Mouse (Mus musculus) telencephalon, adult 2 months (tissue): ENCODE measurements around the gene Pitpnm2.

Source experiments
- DNase-seq: peaks from one replicate; pipeline ENCODE4 v3.0.0-alpha.2; 2011; ENCODE audit warnings: low read depth, low spot score

The Pitpnm2 gene

DNA sequence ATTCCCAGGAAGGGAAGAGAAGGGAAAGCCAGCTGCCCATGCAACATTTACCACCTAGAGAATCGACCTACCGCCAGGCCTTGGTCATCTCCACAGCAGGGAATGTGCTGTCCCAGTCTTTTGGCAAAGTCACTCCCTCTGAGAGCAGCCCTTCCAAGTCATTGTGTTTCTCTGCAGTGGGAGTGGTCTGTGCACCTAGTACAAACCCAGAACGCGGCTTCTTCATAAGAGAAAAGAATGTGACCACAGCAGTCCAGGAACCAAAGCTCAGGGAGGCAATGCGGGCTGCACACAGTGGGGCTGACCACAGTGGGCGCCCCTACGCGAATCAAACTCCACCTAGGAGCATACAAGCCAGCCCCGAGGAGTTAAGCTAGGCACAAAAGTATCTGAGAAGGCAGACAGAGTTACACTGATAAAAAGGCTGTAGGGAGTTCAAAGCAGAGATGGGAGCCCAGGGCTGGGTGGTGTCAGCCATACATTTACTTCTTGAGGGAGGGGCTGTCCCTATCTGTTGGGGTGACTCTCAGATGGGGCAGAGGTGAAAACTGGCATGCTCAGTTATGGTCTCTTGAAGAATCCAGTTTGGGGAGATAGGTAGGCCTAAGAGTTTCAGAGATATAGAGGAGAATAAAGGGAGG lies 1.5 kb downstream of the Pitpnm2 start:
- DNase-seq, result no peak

DNA sequence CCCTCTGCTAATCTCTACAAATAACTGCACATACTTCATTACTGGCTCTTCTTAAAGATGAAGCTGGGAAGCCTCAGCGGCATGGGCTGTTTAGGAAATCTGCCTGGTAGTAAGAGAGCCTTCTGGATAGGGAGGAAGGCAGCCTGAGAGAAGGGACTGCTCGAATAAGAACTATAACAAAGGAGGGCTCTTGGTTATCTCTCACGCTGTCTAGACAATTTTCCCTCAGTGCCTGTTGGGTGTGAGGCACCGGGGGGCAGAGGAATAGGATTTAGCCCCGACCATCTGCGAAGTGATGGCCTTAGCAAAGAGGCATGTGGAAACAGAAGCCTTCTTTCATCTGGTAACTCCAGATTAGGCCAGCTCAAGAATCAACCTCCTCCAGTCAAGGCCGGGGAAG lies 2.3 kb downstream of the Pitpnm2 start:
- DNase-seq, result no peak

- no peak for DNase-seq
These were observed 4.7 kb downstream of the Pitpnm2 start for GRCm38 (mm10) chr5:124244885-124245284.

DNA sequence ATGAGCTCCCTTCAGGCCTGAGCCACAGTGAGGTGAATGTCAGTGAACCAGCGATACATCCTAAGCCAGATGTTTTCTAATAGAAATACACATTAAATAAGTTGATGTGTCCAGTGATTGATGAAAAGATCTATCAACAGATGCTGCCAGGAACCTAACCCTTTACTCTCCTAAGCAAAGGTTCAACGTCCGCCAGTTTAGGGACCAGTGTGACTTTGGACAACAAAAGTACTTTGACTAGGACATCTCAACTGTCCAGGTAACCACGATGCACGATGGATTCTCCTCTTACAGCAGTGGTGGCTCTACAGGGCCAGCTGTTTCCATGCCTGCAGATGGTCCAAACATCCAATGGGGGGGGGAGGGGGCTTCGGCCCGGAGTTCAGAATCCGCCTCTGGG lies 5.1 kb downstream of the Pitpnm2 start:
- DNase-seq, result no peak

- no peak for DNase-seq
These were observed 6.2 kb downstream of the Pitpnm2 start for GRCm38 (mm10) chr5:124243236-124243901.

GRCm38 (mm10) chr5:124241686-124242444 lies 7.7 kb downstream of the Pitpnm2 start:
- DNase-seq, result no peak

DNA sequence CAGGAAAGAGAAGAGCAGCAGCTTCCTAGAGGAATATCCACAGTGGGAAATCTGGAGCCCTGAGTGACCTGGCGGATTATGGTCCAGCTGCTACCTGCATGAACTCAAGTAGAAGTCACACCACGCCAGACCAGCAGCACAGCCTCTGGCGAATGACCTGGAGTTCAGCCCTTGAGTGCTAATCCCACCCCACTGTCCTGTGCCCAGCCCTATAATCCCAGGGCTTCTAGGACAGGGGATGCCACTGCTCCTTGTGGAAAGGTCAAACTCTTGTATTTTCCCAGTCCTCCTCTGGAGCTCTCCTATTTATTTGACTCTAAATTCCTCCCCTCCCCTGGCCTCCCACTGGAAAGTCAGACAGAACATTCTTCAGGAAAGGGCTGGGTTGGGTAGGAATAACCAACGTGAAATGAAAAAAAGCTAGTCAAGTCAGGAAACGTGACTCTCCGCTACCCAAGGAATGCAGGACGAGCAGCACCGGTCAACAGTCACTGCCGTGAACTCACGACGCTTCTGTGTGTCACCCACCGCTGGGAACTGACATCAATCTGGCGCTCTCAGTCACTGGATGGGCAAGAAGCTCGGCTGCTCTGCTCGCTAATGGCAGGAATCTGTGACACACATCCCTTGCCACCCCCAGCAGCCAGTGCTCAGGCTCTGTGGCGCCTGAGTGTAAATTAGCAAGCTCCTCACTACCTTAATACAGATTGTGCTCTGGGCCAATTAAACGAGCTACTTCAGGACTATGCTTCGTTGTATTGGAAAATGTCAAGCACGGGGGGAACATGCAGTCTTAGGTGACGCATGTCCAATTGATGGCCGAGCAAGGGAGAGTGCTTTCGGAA lies 8.5 kb downstream of the Pitpnm2 start:
- no peak for DNase-seq

DNA sequence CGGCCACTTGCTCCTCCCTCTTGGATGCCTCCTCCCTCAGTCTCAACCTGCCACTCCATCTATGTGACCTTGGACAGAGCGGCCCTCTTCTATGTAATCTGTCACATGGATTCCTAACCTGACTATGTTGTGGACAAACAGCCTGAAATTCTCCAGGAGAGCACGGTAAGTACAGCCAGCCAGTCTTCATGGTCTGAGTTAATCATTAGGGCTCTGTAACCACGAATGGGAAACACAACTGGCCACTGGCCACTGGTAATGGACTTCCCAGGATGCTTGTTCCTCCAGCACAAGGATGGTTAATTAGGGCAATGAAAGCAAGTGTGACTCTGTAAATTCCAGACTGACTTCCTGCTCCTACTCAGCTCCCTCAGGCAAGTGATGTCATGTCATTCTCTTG lies 13.4 kb downstream of the Pitpnm2 start:
- no peak for DNase-seq

- no peak for DNase-seq
These were observed 14.8 kb downstream of the Pitpnm2 start for GRCm38 (mm10) chr5:124234778-124235177.

GRCm38 (mm10) chr5:124233874-124234661 lies 15.5 kb downstream of the Pitpnm2 start:
- no peak for DNase-seq

- DNase-seq, result no peak
These were observed 16.5 kb downstream of the Pitpnm2 start for GRCm38 (mm10) chr5:124233144-124233465.

DNA sequence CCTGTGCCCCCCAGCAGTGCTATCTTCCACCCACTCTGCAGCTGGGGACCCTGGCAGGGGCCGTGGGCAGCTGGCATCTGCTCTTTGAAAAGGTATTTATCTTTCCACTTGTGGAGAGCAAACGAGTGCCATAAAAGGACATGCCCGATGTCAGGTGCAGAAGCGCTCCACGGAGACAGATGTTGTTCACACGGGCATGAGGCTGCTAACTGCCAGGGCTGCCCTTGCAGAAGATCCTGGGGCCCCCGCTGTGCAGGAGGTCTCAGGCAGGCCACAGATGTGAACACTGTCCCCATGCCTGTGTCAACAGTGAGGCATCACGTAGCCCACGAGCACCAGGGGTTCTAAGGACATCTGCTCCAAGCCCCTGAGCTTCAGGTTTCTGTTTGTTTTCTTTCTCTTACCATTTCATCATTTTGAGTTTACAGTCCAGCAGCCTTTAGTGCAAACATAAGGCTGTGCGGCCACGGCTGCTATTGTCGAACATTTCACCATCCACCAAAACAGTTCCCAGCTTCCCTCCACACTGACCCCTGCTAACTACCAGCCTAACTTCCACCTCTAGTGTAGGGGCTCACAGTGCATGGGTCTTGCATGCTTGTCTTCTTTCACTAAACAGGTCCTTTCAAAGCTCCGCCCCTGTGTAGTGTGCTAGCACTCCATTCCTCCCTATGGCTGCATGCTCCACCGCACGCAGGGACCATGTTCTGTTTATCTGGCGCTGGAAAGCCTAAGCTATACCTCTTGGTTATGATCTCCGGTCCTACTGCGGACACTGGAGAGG lies 17.0 kb downstream of the Pitpnm2 start:
- DNase-seq, result no peak

DNA sequence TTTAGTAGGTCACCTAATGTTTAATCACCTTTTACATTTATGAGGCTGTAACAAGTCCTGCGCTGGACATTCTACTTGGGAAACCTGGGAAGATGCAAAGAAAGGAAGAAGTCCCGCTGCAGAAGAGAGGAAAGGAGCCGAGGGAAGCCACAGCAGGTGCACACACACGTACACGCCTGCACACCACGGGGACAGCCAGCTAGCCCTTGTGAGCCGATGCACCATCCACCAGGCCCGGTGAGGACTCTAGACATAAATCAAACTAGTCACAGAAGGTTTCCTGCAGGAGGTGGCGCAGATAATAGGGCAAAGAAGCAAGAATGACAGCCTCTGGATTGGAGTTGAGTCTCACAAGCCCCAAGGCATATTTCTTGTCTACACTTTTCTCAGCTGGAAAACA lies 19.1 kb downstream of the Pitpnm2 start:
- no peak for DNase-seq

DNA sequence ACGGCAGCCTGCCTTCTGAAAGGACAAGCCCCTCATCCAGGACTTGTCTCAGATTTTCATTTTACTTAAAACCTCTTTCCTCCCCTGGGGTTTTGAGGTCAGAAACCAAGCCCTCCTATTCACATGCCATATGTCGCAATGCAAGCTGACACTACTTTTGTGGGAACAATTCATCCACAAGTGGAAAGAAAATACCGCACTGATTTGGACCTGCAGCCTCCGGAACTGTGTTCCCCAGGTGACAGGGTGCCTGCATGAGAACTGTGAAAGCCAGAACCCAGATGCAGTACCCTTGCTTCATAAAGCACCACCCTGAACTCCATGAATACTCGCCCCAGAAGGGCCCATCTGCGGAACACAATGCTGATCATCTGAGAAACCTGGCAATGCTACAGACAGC lies 22.4 kb downstream of the Pitpnm2 start:
- no peak for DNase-seq

DNA sequence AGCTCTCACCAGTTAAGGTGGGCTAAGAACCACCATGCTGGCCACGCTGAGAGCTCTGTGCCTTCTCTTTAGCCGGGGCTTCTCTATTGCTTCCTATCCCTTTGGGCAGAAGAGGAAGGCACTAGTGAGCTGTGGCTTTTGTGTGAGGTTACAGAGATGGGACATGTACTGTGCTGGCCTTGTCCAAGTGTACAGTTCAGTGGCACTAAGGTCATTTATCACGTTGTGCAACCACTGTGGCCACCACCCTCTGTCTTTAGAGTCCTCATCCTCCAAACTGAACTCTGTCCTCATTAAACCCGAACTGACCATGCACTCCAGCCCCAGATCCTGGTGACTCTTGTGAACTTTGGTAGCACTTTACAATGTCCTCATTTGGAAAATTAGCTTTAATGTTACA lies 23.1 kb downstream of the Pitpnm2 start:
- DNase-seq, result no peak

- DNase-seq, result no peak
These were observed 23.7 kb downstream of the Pitpnm2 start for GRCm38 (mm10) chr5:124225891-124226290.

- DNase-seq, result no peak
These were observed 25.1 kb downstream of the Pitpnm2 start for GRCm38 (mm10) chr5:124224321-124225092.

- no peak for DNase-seq
These were observed 26.0 kb downstream of the Pitpnm2 start for GRCm38 (mm10) chr5:124223574-124223973.

DNA sequence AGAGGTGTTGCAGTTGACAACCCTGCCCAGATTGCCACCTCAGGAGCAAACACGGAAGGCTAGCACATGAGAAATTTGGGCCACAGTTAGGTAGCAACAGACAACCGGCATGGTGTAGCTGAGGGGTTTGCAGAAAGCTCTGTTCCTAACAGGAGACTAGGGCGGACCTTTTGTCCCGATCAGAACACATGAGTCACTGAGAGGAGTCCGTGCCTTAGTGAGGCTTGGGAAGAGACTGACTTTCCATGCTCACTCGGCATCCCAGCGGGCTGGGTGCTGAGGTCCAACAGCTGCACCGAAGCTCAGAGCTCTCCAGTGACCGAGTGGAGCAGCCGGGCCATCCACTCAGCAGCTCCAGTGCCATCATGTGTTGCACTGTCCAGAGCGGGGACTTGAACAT lies 26.9 kb downstream of the Pitpnm2 start:
- DNase-seq, result no peak

GRCm38 (mm10) chr5:124221736-124222040 lies 27.9 kb downstream of the Pitpnm2 start:
- DNase-seq, result no peak
